Mouse (Mus musculus): Measurements from ENCODE around the gene Camta2.

DNA sequence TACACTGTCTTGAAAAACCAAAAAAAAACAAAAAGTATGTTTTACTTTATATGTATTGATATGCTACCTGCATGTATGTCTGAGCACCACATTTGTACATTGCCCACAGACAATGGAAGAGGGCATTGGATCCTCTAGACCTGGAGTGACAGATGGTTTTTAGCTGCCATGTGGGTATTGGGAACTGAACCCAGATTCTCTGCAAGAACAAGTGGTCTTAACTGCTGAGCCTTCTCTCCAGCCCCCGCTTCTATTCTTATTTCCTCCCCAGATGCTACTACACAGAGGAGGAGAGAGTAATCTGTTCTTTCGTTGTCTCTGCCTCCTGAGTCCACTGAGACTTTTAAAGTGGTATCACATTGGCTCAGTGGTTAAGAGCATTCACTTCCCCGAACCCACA lies 5.6 kb upstream of the Camta2 start:
- TF ChIP-seq CTCF (IDR thresholded peaks at IDR 0.05; ENCODE audit: borderline replicate concordance, extremely low read depth, insufficient read depth, insufficient read length) (no peak), POLR2A (IDR thresholded peaks at IDR 0.05; ENCODE audit: borderline replicate concordance, extremely low read depth, insufficient read depth, insufficient read length, poor library complexity, severe bottlenecking) (no peak)
